Mouse (Mus musculus) limb, embryonic 11.5 days (tissue): ENCODE results near the gene Rasgrp3. TPM values are rescaled to one million over a fixed set of nuclear protein-coding genes. Genes with fewer than 3 reads are reported as not detected.

Source experiments
- ATAC-seq: fragments of 200-750 bp; cut with Nextera tagmentation; 2 replicates; pipeline ENCODE4 v1.8.0; 2017; ENCODE audit warnings: low read depth; ENCODE audit not compliant: insufficient number of reproducible peaks, low FRiP score, low TSS enrichment
- DNase-seq: peaks from one replicate; pipeline ENCODE4 v3.0.0-alpha.2; 2015; ENCODE audit warnings: low spot score
- H3K27ac ChIP-seq: fragments of 300-500 bp; sonication (generic); replicated peaks from 2 replicates; pipeline ENCODE4 v1.5.1; 2014; ENCODE audit warnings: low read depth, mild to moderate bottlenecking, low read length
- H3K27me3 ChIP-seq: fragments of 300-500 bp; sonication (generic); 2 replicates; pipeline ENCODE4 v1.6.1; 2014; ENCODE audit warnings: mild to moderate bottlenecking, low read length, mixed read lengths; ENCODE audit not compliant: control insufficient read depth, insufficient read depth
- H3K36me3 ChIP-seq: fragments of 300-500 bp; sonication (generic); 2 replicates; pipeline ENCODE4 v1.6.1; 2014; ENCODE audit warnings: mild to moderate bottlenecking, low read length, moderate library complexity, mixed read lengths; ENCODE audit not compliant: control insufficient read depth, insufficient read depth
- H3K4me1 ChIP-seq: fragments of 300-500 bp; sonication (generic); 2 replicates; pipeline ENCODE4 v1.6.1; 2014; ENCODE audit warnings: low read length, mixed read lengths; ENCODE audit not compliant: control insufficient read depth, insufficient read depth
- H3K4me2 ChIP-seq: fragments of 300-500 bp; sonication (generic); 2 replicates; pipeline ENCODE4 v1.6.1; 2014; ENCODE audit warnings: low read depth, mild to moderate bottlenecking, moderate library complexity; ENCODE audit not compliant: severe bottlenecking
- H3K4me3 ChIP-seq: fragments of 300-500 bp; sonication (generic); 2 replicates; pipeline ENCODE4 v1.5.1; 2014; ENCODE audit warnings: low read depth, low read length
- H3K9ac ChIP-seq: fragments of 300-500 bp; sonication (generic); 2 replicates; pipeline ENCODE4 v1.6.1; 2014; ENCODE audit warnings: mild to moderate bottlenecking, low read length
- H3K9me3 ChIP-seq: fragments of 300-500 bp; sonication (generic); 2 replicates; pipeline ENCODE4 v1.6.1; 2016; ENCODE audit warnings: low read length; ENCODE audit not compliant: control insufficient read depth
- WGBS: fragments of 180-500 bp; shearing (Covaris S2); extraction: QIAGEN DNeasy Blood & Tissue Kit; methylation state at CpG from one replicate; pipeline ENCODE4 v1.1.7; 2014; 5-methylcytosine and 5-hydroxymethylcytosine counted together
- polyA plus RNA-seq: library from polyadenylated mRNA; unstranded; fragments of >200 nt; fragmentation: Nextera tagmentation; extraction: Ambion mirVana; gene quantifications from 2 replicates; pipeline ENCODE4 v1.2.1, GENCODE M21; 2014

Gene Rasgrp3
- polyA plus RNA-seq, 1 experiment from 2014 or later, result 9.5 TPM

DNA sequence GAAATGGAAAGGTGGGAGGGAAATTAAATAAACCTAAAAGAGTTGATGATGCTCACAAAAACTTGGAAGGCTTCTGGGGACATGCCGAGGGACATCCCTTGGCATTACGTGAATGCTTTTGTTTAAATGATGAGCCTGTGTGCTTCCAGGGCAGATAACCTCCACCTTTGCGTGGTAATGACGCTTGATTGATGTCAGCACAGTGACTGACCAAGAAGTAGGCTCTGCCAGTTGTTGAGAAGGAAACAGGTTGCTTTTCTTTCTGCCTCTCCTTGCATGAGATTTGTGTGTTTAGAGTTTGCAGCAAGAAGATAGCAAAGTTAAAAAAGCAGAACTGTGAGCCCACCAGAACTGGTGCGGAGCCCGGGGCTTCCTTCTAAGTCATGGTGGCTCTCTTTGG, 1.1 kb downstream of the Rasgrp3 start:
- Histone ChIP-seq H3K4me1 (no peaks in the 10 kb centered on the region), H3K9me3 (no peaks in the 10 kb centered on the region), H3K4me3 (no peak overlapping the region)

GRCm38 (mm10) chr17:75437239-75437750, 1.6 kb downstream of the Rasgrp3 start:
- H3K4me3 ChIP-seq, result no peak overlapping the region

More for the DNA sequence above, 1.1 kb downstream of the Rasgrp3 start:
- H3K4me2 ChIP-seq, result no peak overlapping the region
- no peaks in the 10 kb centered on the region for H3K27me3 ChIP-seq
- no peak overlapping the region for H3K9ac ChIP-seq
- 80% methylated on average over 6 of the region's 6 CpGs for WGBS
- H3K27ac ChIP-seq, result no peak overlapping the region
- H3K36me3 ChIP-seq, result no peaks in the 10 kb centered on the region
- ATAC-seq, result no peak
- DNase-seq, result no peak

DNA sequence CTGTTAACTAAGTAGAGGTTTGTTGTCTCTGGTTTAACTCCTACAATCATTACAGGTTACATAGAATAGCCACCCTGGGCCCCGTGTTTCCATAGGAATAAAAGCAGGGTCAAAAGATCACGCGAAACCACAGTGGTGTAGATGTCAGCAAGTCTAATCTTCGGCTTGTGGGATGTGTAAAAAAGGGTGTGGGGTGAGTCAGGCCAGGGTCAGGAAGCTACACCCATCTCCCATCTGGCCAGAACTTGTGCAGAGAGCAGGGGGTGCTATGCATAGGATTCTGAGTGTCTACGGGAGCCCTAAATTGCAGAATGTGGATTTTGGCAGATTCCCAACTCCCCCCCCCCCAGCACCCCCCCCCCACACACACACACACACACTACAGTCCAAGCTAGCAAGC, 2.5 kb downstream of the Rasgrp3 start:
- H3K4me1 ChIP-seq, result no peaks in the 10 kb centered on the region
- H3K27ac ChIP-seq, result no peak overlapping the region
- H3K4me3 ChIP-seq, result no peak overlapping the region
- no peak overlapping the region for H3K9ac ChIP-seq
- 68% methylated on average over 5 of the region's 5 CpGs for WGBS
- H3K9me3 ChIP-seq, result no peaks in the 10 kb centered on the region
- ATAC-seq, result no peak
- no peak overlapping the region for H3K4me2 ChIP-seq
- DNase-seq, result no peak
- no peaks in the 10 kb centered on the region for H3K36me3 ChIP-seq
- H3K27me3 ChIP-seq, result no peaks in the 10 kb centered on the region

More at GRCm38 (mm10) chr17:75437239-75437750, 1.6 kb downstream of the Rasgrp3 start:
- Histone ChIP-seq H3K27me3 (no peaks in the 10 kb centered on the region), H3K9ac (no peak overlapping the region), H3K36me3 (no peaks in the 10 kb centered on the region), H3K27ac (no peak overlapping the region), H3K4me2 (no peak overlapping the region), H3K4me1 (no peaks in the 10 kb centered on the region), H3K9me3 (no peaks in the 10 kb centered on the region)
- ATAC-seq, result no peak
- DNase-seq, result no peak
- 81% methylated on average over 11 of the region's 11 CpGs for WGBS

- 92% methylated on average over 14 of the region's 14 CpGs for WGBS
- ATAC-seq (no peak), DNase-seq (no peak)
- no peak overlapping the region for H3K27ac ChIP-seq
- H3K9me3 ChIP-seq, result no peaks in the 10 kb centered on the region
- H3K27me3 ChIP-seq, result no peaks in the 10 kb centered on the region
- no peaks in the 10 kb centered on the region for H3K36me3 ChIP-seq
- H3K4me1 ChIP-seq, result no peaks in the 10 kb centered on the region
- no peak overlapping the region for H3K4me2 ChIP-seq
- no peak overlapping the region for H3K4me3 ChIP-seq
- no peak overlapping the region for H3K9ac ChIP-seq
These were observed 3.4 kb downstream of the Rasgrp3 start for GRCm38 (mm10) chr17:75439062-75439461.

DNA sequence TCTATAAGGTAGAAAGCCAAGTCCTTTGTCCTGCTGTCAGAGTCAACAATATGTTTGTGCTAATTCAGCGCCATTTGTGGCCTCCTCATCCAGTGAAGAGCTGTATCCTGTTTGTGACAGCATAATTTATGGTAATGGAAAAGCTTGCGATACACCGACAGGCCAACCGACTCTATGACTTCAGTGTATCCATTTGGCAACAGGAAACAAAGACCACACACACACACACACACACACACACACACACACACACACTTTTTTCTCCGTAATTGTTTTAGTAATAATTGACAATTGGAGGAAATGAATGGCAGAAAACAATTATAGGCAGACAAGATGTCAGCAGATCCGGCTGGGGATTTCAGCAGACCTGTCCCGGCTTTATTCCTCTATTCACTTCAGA, 4.9 kb downstream of the Rasgrp3 start:
- Histone ChIP-seq H3K36me3 (no peaks in the 10 kb centered on the region), H3K9ac (no peak overlapping the region), H3K9me3 (no peaks in the 10 kb centered on the region), H3K4me3 (no peak overlapping the region), H3K27me3 (no peaks in the 10 kb centered on the region), H3K27ac (no peak overlapping the region), H3K4me2 (no peak overlapping the region), H3K4me1 (no peaks in the 10 kb centered on the region)
- ATAC-seq, result no peak
- DNase-seq, result no peak
- WGBS, result 63% methylated on average over 7 of the region's 7 CpGs

- H3K4me3 ChIP-seq, result no peak overlapping the region
- no peak for DNase-seq
- 0 out of 2 replicates have a peak overlapping the region, but pooled peaks have one; percentile 8 for H3K27ac ChIP-seq
- no peak overlapping the region for H3K9ac ChIP-seq
- H3K4me1 ChIP-seq, result no peaks in the 10 kb centered on the region
- H3K4me2 ChIP-seq, result no peak overlapping the region
- no peak for ATAC-seq
- 74% methylated on average over 5 of the region's 5 CpGs for WGBS
- H3K27me3 ChIP-seq, result no peaks in the 10 kb centered on the region
- H3K36me3 ChIP-seq, result no peaks in the 10 kb centered on the region
- no peaks in the 10 kb centered on the region for H3K9me3 ChIP-seq
These were observed 5.6 kb downstream of the Rasgrp3 start for GRCm38 (mm10) chr17:75441260-75441830.

GRCm38 (mm10) chr17:75442352-75442751, 6.7 kb downstream of the Rasgrp3 start:
- no peaks in the 10 kb centered on the region for H3K9me3 ChIP-seq
- ATAC-seq (no peak), DNase-seq (no peak)
- no peak overlapping the region for H3K27ac ChIP-seq
- H3K4me1 ChIP-seq, result no peaks in the 10 kb centered on the region
- H3K4me3 ChIP-seq, result no peak overlapping the region
- 94% methylated on average over 8 of the region's 8 CpGs for WGBS
- H3K36me3 ChIP-seq, result no peaks in the 10 kb centered on the region
- H3K27me3 ChIP-seq, result no peaks in the 10 kb centered on the region
- no peak overlapping the region for H3K9ac ChIP-seq
- H3K4me2 ChIP-seq, result no peak overlapping the region

DNA sequence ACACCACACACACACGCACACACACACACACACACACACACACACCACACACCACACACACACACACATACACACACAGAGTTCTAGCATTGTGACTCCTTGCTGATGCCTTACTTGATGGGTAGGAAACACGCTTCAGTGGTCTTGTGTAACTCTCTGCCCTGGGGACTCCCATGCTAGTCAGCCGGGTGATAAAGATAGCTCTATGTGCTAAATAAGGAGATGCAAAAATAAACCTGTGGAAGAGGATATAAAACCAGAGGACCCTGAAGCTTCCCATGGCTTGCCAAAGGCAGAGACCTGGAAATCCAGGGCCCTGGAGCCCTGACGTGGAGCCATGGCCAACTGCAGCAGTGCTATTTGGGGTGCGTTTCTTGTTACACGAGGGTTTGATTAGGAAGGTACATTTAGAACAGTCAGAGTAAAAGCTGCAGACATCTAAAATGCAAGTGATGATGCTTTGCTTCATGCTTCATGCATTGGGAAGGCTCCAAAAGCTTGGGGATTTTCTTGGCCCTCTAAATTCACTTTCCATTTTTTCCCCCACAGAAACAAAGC, 7.4 kb downstream of the Rasgrp3 start:
- Histone ChIP-seq H3K4me3 (no peak overlapping the region), H3K9ac (no peak overlapping the region), H3K4me1 (no peaks in the 10 kb centered on the region), H3K27me3 (no peaks in the 10 kb centered on the region), H3K36me3 (no peaks in the 10 kb centered on the region), H3K27ac (no peak overlapping the region), H3K4me2 (no peak overlapping the region), H3K9me3 (no peaks in the 10 kb centered on the region)
- ATAC-seq, result no peak
- 86% methylated on average over 6 of the region's 6 CpGs for WGBS
- no peak for DNase-seq
